Mouse (Mus musculus): ENCODE data around the gene Fam129b. TPM values are rescaled to one million over a fixed set of nuclear protein-coding genes. Genes with fewer than 3 reads are reported as not detected.

The Fam129b gene
- polyA plus RNA-seq, 1 experiment: 142 TPM

DNA sequence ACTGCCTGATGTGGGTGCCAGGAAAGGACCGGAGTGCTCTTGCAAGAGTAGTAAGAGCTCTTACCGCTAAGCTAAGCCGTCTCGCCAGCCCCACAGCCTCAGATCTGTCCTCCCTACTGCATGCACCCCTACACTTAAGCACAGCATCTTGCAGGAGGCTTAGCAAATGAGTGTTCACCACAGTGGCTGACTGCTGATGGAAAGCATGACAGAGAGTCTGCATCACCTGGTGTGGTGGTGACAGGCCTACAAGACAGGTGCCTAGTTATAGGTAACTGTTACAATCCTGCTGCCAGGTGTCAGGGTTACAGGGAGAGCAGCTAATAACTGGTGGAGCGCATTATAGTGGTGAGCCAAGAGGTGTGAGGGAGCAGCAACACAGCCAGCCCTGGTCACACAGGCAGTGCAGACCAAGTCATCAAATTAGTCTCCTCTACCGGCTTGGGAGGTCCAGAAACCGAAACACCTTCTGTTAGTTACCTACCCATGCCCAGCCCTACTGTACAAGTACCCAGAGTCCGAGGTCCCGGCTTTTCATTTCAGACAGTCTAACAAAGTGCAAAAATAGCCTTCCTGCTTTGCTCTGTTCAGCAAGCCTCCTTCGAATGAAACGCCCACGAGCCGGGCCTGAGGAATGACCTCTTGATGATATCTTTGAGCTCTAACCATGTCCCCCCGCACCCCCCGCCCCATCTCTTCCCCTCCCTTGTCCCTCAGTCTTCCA lies 801 bp upstream of the Fam129b start:
- H3K27ac ChIP-seq (ENCODE audit: insufficient read depth, low read length): peak overlapping the region; percentile 92
- TF ChIP-seq POLR2A (IDR thresholded peaks at IDR 0.05; ENCODE audit: low read depth, low read length): peak; percentile 62
- TF ChIP-seq CTCF (IDR thresholded peaks at IDR 0.05; ENCODE audit: borderline replicate concordance, insufficient read depth, low read length): no peak
- H3K4me3 ChIP-seq (ENCODE audit: insufficient read depth, low read length): peak overlapping the region; percentile 76
- peaks cover under 1% of the 10 kb centered on the region for H3K4me1 ChIP-seq (ENCODE audit: control insufficient read depth, insufficient read depth, low read length)

DNA sequence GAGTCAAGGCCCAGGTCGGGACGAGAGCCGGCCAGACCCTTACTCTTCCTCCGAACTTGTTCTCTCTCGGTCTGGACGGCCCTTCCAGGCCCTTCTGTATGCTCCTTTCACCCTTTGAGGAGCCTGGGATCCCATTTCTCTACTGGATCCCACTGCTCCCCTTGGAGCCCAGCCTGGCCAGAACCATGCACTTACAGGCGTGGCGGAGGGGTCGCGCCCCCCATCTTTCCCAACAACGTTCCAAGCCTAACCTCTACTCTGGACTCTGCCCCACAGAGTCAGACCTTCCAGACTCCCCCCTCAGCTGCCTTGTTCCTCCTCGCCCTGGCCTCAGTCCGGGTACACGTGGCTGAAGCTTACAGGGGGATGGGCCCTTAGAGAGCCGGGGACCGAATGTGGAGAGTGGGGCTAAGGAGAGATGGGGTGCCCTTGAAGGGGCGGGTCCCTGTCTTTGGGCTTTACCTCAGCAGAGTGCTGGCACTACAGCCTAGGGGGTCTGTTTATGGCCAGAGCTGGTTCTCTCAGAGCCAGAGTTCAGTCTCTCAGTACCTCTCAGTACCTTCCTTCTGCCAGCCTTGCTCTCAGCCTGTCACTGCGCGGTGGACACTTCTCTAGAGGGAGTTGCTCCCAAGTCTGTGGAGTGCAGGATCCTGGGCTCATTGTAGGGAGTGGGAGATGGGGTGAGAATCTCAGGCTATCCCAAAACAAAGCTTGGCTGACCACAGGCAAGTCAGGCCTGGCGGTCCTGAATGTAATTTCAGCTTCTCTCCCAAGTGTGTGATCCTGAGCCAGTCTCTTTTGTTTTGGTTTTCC lies 782 bp downstream of the Fam129b start:
- Histone ChIP-seq H3K4me1 (ENCODE audit: control insufficient read depth, insufficient read depth, low read length) (peaks cover 15% of the 10 kb centered on the region), H3K27ac (ENCODE audit: insufficient read depth, low read length) (peak overlapping the region; percentile 96), H3K4me3 (ENCODE audit: insufficient read depth, low read length) (peak overlapping the region; percentile 89)
- TF ChIP-seq POLR2A (IDR thresholded peaks at IDR 0.05; ENCODE audit: low read depth, low read length): peak; percentile 25; the same call in 1 of the 2 replicates
- no peak for TF ChIP-seq CTCF (IDR thresholded peaks at IDR 0.05; ENCODE audit: borderline replicate concordance, insufficient read depth, low read length)

DNA sequence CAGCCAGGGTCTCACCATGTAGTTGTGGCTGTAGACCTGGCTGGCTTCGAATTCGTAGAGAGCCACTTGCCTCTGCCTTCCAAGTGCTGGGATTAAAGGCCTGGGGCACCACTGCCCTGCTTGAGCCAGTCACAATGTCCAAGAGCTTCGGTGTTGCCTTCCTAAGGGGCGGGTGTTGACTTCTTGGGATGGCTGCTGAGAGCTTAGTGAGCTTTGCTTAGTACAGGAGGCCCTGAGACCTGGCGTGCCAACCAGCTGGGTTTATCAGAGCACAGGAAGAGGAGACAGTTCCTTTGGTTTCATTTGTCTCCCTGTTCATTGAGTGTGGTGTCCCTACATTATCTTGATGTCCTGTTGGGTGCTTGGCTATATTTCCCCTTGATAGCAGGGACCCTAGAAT lies 1.4 kb downstream of the Fam129b start:
- H3K27ac ChIP-seq (ENCODE audit: insufficient read depth, low read length): peak overlapping the region; percentile 96
- no peak for TF ChIP-seq POLR2A (IDR thresholded peaks at IDR 0.05; ENCODE audit: low read depth, low read length)
- TF ChIP-seq CTCF (IDR thresholded peaks at IDR 0.05; ENCODE audit: borderline replicate concordance, insufficient read depth, low read length): no peak
- peaks cover 17% of the 10 kb centered on the region for H3K4me1 ChIP-seq (ENCODE audit: control insufficient read depth, insufficient read depth, low read length)
- peak overlapping the region; percentile 89 for H3K4me3 ChIP-seq (ENCODE audit: insufficient read depth, low read length)

DNA sequence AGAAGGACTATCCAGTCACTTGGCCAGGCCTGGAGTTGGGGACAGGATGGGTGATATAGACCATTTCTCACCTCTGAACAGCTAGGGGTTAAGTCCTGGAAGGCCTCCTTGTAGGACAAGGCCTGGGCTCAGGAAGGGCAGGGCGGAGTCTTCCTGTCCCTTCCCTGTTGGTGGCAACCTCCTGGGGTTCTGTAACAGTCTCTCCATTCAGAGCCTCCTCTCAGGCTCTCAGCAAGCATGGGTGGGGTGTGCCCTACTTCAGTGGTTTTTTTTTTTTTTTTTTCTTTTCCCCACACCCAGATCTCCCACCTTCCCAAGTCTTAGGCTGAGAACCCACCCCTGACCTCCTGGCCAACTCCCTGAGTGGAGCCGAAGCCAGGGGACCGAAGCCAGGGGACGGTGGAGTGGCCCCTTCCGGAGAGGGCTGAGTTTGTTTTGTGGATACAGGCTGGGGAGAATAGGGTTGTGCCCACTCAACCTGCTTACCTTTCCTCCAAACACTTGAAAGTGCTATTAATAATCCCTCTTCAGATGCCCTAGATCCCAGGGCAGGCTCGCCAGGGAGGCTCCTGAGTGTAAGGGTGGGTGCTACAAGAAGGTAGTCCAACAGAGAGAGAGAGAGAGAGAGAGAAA lies 2.0 kb downstream of the Fam129b start:
- TF ChIP-seq POLR2A (IDR thresholded peaks at IDR 0.05; ENCODE audit: low read depth, low read length) (no peak; the same call in 1 of the 2 replicates), CTCF (IDR thresholded peaks at IDR 0.05; ENCODE audit: borderline replicate concordance, insufficient read depth, low read length) (no peak)
- H3K4me1 ChIP-seq (ENCODE audit: control insufficient read depth, insufficient read depth, low read length): peaks cover 18% of the 10 kb centered on the region
- peak overlapping the region; percentile 96 for H3K27ac ChIP-seq (ENCODE audit: insufficient read depth, low read length)

DNA sequence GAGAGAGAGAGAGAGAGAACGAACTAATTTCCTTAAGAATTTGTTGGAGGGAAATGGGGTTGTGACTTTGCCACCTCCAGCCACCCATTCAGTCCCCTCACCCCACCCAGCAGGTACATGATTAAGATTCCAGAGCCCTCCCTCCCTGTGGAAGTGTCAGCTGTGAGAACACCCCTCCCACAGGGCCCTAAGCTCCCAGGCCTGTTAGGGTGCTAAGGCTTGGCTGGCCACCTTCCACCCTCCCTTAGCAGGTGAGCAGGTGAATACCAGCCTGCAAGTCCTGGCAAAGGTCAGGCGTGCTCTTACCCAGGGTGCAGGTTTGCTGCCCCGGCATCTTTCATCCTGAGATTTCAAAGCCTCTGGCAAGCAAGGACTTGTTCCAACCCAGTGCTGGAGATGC lies 2.5 kb downstream of the Fam129b start:
- H3K27ac ChIP-seq (ENCODE audit: insufficient read depth, low read length): peak overlapping the region; percentile 96
- peaks cover 22% of the 10 kb centered on the region for H3K4me1 ChIP-seq (ENCODE audit: control insufficient read depth, insufficient read depth, low read length)
- H3K4me3 ChIP-seq (ENCODE audit: insufficient read depth, low read length): peak overlapping the region; percentile 89
- TF ChIP-seq CTCF (IDR thresholded peaks at IDR 0.05; ENCODE audit: borderline replicate concordance, insufficient read depth, low read length) (no peak), POLR2A (IDR thresholded peaks at IDR 0.05; ENCODE audit: low read depth, low read length) (no peak)

More for the DNA sequence above, 2.0 kb downstream of the Fam129b start:
- H3K4me3 ChIP-seq (ENCODE audit: insufficient read depth, low read length): peak overlapping the region; percentile 89

DNA sequence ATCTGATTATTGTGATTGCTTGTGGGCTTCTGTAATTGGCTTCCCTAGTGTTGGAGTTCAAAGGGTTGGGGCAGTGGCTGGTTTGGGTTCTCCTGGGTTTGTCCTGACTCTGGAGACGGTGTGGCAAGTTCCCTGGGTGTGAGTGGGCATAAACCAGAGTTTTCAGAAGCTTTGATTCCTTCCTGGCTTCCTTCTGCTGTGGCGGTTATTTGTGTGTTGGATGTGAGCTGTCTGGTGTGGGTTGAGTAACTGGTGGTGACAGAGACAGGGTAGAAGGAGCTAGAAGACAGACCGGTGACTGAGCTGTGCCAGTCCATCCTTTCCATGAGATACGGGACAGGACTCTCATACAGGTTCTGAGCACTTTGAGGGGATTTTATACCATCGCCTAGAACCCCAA lies 3.7 kb downstream of the Fam129b start:
- TF ChIP-seq POLR2A (IDR thresholded peaks at IDR 0.05; ENCODE audit: low read depth, low read length): no peak
- no peak for TF ChIP-seq CTCF (IDR thresholded peaks at IDR 0.05; ENCODE audit: borderline replicate concordance, insufficient read depth, low read length)
- Histone ChIP-seq H3K4me3 (ENCODE audit: insufficient read depth, low read length) (peak overlapping the region; percentile 89), H3K27ac (ENCODE audit: insufficient read depth, low read length) (peak overlapping the region; percentile 96), H3K4me1 (ENCODE audit: control insufficient read depth, insufficient read depth, low read length) (peaks cover 28% of the 10 kb centered on the region)

DNA sequence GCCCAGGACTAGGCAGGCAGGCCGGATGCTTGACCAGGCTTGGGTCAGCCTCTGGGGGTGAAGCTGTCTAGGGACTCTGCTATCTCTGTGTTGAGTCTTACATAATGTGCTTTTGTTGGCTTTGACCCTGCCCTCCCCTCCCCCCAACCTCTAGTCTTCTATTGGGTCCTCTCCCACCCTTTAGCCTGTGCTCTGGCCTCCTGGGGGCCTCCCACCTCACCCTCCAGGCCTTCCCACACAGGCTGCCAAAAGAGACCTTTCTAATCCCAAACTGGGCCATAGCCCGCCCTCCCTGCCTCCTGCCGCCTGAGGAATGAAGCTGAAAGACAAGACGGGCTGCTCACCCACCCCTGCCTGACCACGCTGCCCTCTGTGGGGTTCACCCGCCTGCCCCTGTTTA lies 5.1 kb downstream of the Fam129b start:
- Histone ChIP-seq H3K4me1 (ENCODE audit: control insufficient read depth, insufficient read depth, low read length) (peaks cover 29% of the 10 kb centered on the region), H3K4me3 (ENCODE audit: insufficient read depth, low read length) (no peak overlapping the region), H3K27ac (ENCODE audit: insufficient read depth, low read length) (peak overlapping the region; percentile 96)
- TF ChIP-seq CTCF (IDR thresholded peaks at IDR 0.05; ENCODE audit: borderline replicate concordance, insufficient read depth, low read length) (no peak), POLR2A (IDR thresholded peaks at IDR 0.05; ENCODE audit: low read depth, low read length) (no peak)

DNA sequence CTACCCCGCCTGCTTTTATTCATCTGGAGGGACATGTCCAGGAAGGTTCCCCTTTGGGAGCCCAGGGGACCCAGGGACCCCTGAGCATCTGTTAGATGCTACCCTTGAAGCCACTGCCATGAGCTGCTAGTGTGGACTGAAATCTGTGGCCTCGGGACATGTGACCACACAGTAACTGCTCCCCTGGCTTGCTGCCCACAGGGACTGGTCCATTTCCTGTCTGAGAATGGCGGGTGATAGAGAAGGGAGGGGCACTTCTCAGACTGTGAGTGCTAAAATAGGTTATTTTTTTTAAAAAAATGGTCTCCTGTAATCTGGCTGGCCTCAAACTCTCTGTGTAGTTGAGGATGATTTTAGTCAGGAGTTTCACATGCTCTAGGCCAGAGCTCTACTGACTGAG lies 5.8 kb downstream of the Fam129b start:
- H3K27ac ChIP-seq (ENCODE audit: insufficient read depth, low read length): peak overlapping the region; percentile 96
- H3K4me1 ChIP-seq (ENCODE audit: control insufficient read depth, insufficient read depth, low read length): peaks cover 31% of the 10 kb centered on the region
- TF ChIP-seq POLR2A (IDR thresholded peaks at IDR 0.05; ENCODE audit: low read depth, low read length) (no peak), CTCF (IDR thresholded peaks at IDR 0.05; ENCODE audit: borderline replicate concordance, insufficient read depth, low read length) (no peak)
- no peak overlapping the region for H3K4me3 ChIP-seq (ENCODE audit: insufficient read depth, low read length)

DNA sequence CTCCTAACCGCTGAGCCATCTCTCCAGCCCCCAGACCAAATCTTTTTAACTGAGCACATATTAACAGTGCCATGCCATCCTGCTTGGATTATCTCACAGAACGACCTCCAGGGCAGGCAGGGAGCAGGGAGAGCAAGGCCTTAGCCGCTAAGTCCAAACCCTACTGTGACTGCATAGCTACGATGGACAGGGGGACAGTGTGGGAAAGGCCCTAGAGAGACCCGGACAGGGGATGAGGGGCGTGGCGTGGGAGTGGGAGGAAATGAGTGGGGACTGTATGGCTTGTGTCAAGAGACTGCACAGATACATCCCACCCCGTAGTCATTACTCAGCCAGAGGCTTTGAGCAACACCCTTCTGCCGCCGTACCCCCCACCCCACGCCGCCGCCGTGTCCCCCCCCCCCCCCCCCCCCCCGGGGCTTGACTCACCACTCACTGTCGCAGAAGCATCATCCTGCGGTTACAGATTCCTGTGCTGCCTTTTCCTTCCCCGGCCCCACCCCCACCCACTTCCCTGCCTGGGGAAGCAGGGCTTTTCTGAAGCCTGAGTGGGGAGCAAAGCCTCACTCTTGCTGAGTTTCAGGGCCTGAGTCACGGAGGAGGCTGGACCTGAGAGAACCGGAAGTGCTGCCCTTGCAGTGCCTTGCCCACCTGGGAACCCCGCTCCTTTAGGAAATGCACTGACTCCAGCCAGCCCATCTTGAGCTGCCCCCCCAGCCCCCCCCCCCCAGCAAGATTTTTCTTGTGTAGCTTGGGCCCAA lies 6.5 kb downstream of the Fam129b start:
- Histone ChIP-seq H3K4me1 (ENCODE audit: control insufficient read depth, insufficient read depth, low read length) (peaks cover 35% of the 10 kb centered on the region), H3K4me3 (ENCODE audit: insufficient read depth, low read length) (no peak overlapping the region), H3K27ac (ENCODE audit: insufficient read depth, low read length) (peak overlapping the region; percentile 98)
- TF ChIP-seq CTCF (IDR thresholded peaks at IDR 0.05; ENCODE audit: borderline replicate concordance, insufficient read depth, low read length) (no peak), POLR2A (IDR thresholded peaks at IDR 0.05; ENCODE audit: low read depth, low read length) (peak; percentile 55; the same call in 1 of the 2 replicates)
